Mouse (Mus musculus): ENCODE measurements at regions not wholly inside any gene's neighbourhood (a gene's known extent, or its start where the extent isn't known, plus 50 kb on each side); places are given as distances from the start of the nearest gene placed in this dataset.

DNA sequence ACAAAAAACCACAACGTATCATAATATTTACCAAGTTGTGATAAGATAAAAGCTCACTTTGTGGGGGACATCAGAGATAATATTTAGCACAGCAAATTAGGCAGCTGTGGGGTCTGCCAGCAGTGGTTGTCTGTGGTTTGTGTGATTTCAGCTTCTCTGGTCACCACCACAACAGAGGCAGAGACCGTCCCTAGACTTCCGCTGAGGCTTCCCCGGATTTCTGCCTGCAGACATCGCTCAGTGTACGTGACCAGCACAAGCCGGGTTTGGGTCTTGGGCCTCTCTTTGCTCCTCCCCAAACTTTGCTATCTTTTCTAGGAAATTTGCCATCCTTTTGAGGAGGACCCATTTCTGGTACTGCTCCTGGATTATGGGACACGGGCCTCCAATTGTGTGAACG is 60.4 kb upstream of the Rcn1 start:
- TF ChIP-seq CTCF (IDR thresholded peaks at IDR 0.05; ENCODE audit: borderline replicate concordance, insufficient read depth, low read depth, low read length) (no peak), POLR2A (IDR thresholded peaks at IDR 0.05; ENCODE audit: borderline replicate concordance, insufficient read depth, low read length) (no peak)

All from cerebellum, adult 2 months (tissue).